28 mouse cellular contexts compared by ENCODE assay signal in the genomic region with DNA sequence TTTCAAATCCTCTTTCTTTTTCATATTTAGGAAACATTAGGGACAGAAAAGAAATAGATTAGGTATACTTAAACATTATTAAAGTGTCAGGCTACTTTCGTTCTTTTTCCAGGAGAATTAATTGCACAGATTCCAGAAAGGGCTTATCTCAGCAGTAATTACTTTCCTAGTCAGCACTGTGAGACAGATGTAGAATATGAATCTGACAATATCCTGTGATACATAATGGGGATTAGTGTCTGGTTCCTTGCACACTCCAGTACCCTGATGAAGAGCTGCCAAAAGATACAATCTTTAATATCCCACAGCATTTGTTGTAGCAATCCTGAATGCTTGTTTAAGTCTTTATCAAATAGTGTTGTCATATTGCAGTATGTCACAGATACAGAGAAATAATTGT.
DNase-seq lines count a peak whose midpoint lies in the region; ATAC-seq lines count a peak whose summit lies in the region.
"Had no signal": no experiment of that assay in that cellular context is flagged by ENCODE, and none has a peak within 500 bp of the region (broad histone marks: within the 10 kb centered on the region; RNA-seq: fewer than 3 reads in every experiment).

No protein-coding gene starts in this region.

- no peaks in the 10 kb centered on the region for H3K9me3 ChIP-seq in forebrain, embryonic 13.5 days (replicated peaks)
- no peaks in the 10 kb centered on the region for H3K9me3 ChIP-seq in forebrain, embryonic 11.5 days (ENCODE audit: control insufficient read depth, low read length)
- no peaks in the 10 kb centered on the region for H3K9me3 ChIP-seq in neural tube, embryonic 14.5 days (ENCODE audit: control insufficient read depth, low read length)
- no peaks in the 10 kb centered on the region for H3K9me3 ChIP-seq in neural tube, embryonic 15.5 days (replicated peaks)
- no peaks in the 10 kb centered on the region for H3K9me3 ChIP-seq in midbrain, embryonic 15.5 days
- H3K9me3 ChIP-seq in kidney, embryonic 16.5 days (ENCODE audit: low read length), result no peaks in the 10 kb centered on the region
- H3K9me3 ChIP-seq: embryonic facial prominence, embryonic 15.5 days; heart, embryonic 12.5 days; intestine, embryonic 15.5 days; limb, embryonic 12.5 days; liver, embryonic 12.5 days had no signal

- H3K4me2 ChIP-seq in forebrain, embryonic 13.5 days, result no peak overlapping the region
- H3K4me2 ChIP-seq in forebrain, embryonic 11.5 days (ENCODE audit: low read depth, low read length, severe bottlenecking), result no peak overlapping the region
- no peak overlapping the region for H3K4me2 ChIP-seq in neural tube, embryonic 14.5 days (ENCODE audit: low read depth, low read length)
- H3K4me2 ChIP-seq in neural tube, embryonic 15.5 days, result no peak overlapping the region
- H3K4me2 ChIP-seq in midbrain, embryonic 15.5 days, result no peak overlapping the region
- H3K4me2 ChIP-seq in kidney, embryonic 16.5 days (replicated peaks; ENCODE audit: low read depth, low read length), result no peak overlapping the region
- H3K4me2 ChIP-seq: embryonic facial prominence, embryonic 15.5 days; heart, embryonic 12.5 days; intestine, embryonic 15.5 days; limb, embryonic 12.5 days; liver, embryonic 12.5 days had no signal

- 25% methylated on average over 1 of the region's 1 CpGs for WGBS in forebrain, embryonic 13.5 days
- 48% methylated on average over 1 of the region's 1 CpGs for WGBS in forebrain, embryonic 11.5 days
- 29% methylated on average over 1 of the region's 1 CpGs for WGBS in neural tube, embryonic 14.5 days
- WGBS in neural tube, embryonic 15.5 days, result 22% methylated on average over 1 of the region's 1 CpGs
- WGBS in midbrain, embryonic 15.5 days, result 18% methylated on average over 1 of the region's 1 CpGs
- WGBS in kidney, embryonic 16.5 days, result 64% methylated on average over 1 of the region's 1 CpGs

- H3K36me3 ChIP-seq in forebrain, embryonic 13.5 days (ENCODE audit: poor library complexity, severe bottlenecking), result no peaks in the 10 kb centered on the region
- H3K36me3 ChIP-seq in forebrain, embryonic 11.5 days (ENCODE audit: control insufficient read depth, insufficient read depth, low read length), result no peaks in the 10 kb centered on the region
- H3K36me3 ChIP-seq in neural tube, embryonic 14.5 days (ENCODE audit: control insufficient read depth, insufficient read depth, low read length), result no peaks in the 10 kb centered on the region
- no peaks in the 10 kb centered on the region for H3K36me3 ChIP-seq in neural tube, embryonic 15.5 days
- H3K36me3 ChIP-seq in midbrain, embryonic 15.5 days (replicated peaks), result no peaks in the 10 kb centered on the region
- H3K36me3 ChIP-seq in kidney, embryonic 16.5 days (ENCODE audit: insufficient read depth, low read length), result no peaks in the 10 kb centered on the region
- H3K36me3 ChIP-seq: embryonic facial prominence, embryonic 15.5 days; heart, embryonic 12.5 days; intestine, embryonic 15.5 days; limb, embryonic 12.5 days; liver, embryonic 12.5 days had no signal

- no peak overlapping the region for H3K9ac ChIP-seq in forebrain, embryonic 13.5 days
- H3K9ac ChIP-seq in forebrain, embryonic 11.5 days (ENCODE audit: low read length), result no peak overlapping the region
- H3K9ac ChIP-seq in neural tube, embryonic 14.5 days (replicated peaks; ENCODE audit: low read depth, low read length), result no peak overlapping the region
- no peak overlapping the region for H3K9ac ChIP-seq in neural tube, embryonic 15.5 days (replicated peaks)
- no peak overlapping the region for H3K9ac ChIP-seq in midbrain, embryonic 15.5 days
- no peak overlapping the region for H3K9ac ChIP-seq in kidney, embryonic 16.5 days (replicated peaks; ENCODE audit: low read length)
- H3K9ac ChIP-seq: embryonic facial prominence, embryonic 15.5 days; heart, embryonic 12.5 days; intestine, embryonic 15.5 days; limb, embryonic 12.5 days; liver, embryonic 12.5 days had no signal

- H3K27ac ChIP-seq in forebrain, embryonic 13.5 days, result no peak overlapping the region
- H3K27ac ChIP-seq in forebrain, embryonic 11.5 days (ENCODE audit: low read depth, low read length), result no peak overlapping the region
- no peak overlapping the region for H3K27ac ChIP-seq in neural tube, embryonic 14.5 days (ENCODE audit: low read depth, low read length)
- H3K27ac ChIP-seq in neural tube, embryonic 15.5 days (replicated peaks), result no peak overlapping the region
- H3K27ac ChIP-seq in midbrain, embryonic 15.5 days, result no peak overlapping the region
- no peak overlapping the region for H3K27ac ChIP-seq in kidney, embryonic 16.5 days (ENCODE audit: low read length)
- H3K27ac ChIP-seq: embryonic facial prominence, embryonic 15.5 days; intestine, embryonic 15.5 days; layer of hippocampus, adult 2 months; limb, embryonic 12.5 days; liver, embryonic 12.5 days had no signal

- H3K27me3 ChIP-seq in forebrain, embryonic 13.5 days, result no peaks in the 10 kb centered on the region
- no peaks in the 10 kb centered on the region for H3K27me3 ChIP-seq in forebrain, embryonic 11.5 days (ENCODE audit: control insufficient read depth, insufficient read depth, low read length)
- no peaks in the 10 kb centered on the region for H3K27me3 ChIP-seq in neural tube, embryonic 14.5 days (ENCODE audit: control insufficient read depth, insufficient read depth, low read length)
- H3K27me3 ChIP-seq in neural tube, embryonic 15.5 days (replicated peaks), result no peaks in the 10 kb centered on the region
- H3K27me3 ChIP-seq in midbrain, embryonic 15.5 days (replicated peaks), result no peaks in the 10 kb centered on the region
- H3K27me3 ChIP-seq in kidney, embryonic 16.5 days (ENCODE audit: insufficient read depth, low read length), result no peaks in the 10 kb centered on the region
- H3K27me3 ChIP-seq: embryonic facial prominence, embryonic 15.5 days; heart, embryonic 12.5 days; intestine, embryonic 15.5 days; limb, embryonic 12.5 days; liver, embryonic 12.5 days; Patski had no signal

- H3K4me1 ChIP-seq in forebrain, embryonic 13.5 days, result no peaks in the 10 kb centered on the region
- H3K4me1 ChIP-seq in forebrain, embryonic 11.5 days (replicated peaks; ENCODE audit: control insufficient read depth, insufficient read depth, low read length), result no peaks in the 10 kb centered on the region
- H3K4me1 ChIP-seq in neural tube, embryonic 14.5 days (ENCODE audit: control insufficient read depth, insufficient read depth, low read length), result no peaks in the 10 kb centered on the region
- no peaks in the 10 kb centered on the region for H3K4me1 ChIP-seq in neural tube, embryonic 15.5 days
- no peaks in the 10 kb centered on the region for H3K4me1 ChIP-seq in midbrain, embryonic 15.5 days
- H3K4me1 ChIP-seq in kidney, embryonic 16.5 days (ENCODE audit: insufficient read depth, low read length), result no peaks in the 10 kb centered on the region
- H3K4me1 ChIP-seq: embryonic facial prominence, embryonic 15.5 days; heart, embryonic 12.5 days; intestine, embryonic 15.5 days; limb, embryonic 12.5 days; liver, embryonic 12.5 days had no signal

- peak; percentile 71; the same call in 1 of the 2 replicates for ATAC-seq in forebrain, embryonic 13.5 days
- ATAC-seq in forebrain, embryonic 11.5 days (replicated peaks; ENCODE audit: low FRiP score), result no peak
- 0 out of 2 replicates have a peak, but pooled peaks have one; percentile 41 for ATAC-seq in neural tube, embryonic 14.5 days (ENCODE audit: low read depth)
- ATAC-seq in neural tube, embryonic 15.5 days (ENCODE audit: low FRiP score), result no peak
- ATAC-seq in midbrain, embryonic 15.5 days (replicated peaks), result peak; percentile 92
- ATAC-seq in kidney, embryonic 16.5 days (ENCODE audit: low FRiP score, low TSS enrichment), result no peak
- ATAC-seq: intestine, embryonic 15.5 days; liver, embryonic 12.5 days; Patski had no signal

- no peak overlapping the region for H3K4me3 ChIP-seq in forebrain, embryonic 13.5 days
- no peak overlapping the region for H3K4me3 ChIP-seq in forebrain, embryonic 11.5 days (ENCODE audit: low read depth, low read length)
- no peak overlapping the region for H3K4me3 ChIP-seq in neural tube, embryonic 14.5 days (ENCODE audit: low read depth, low read length)
- no peak overlapping the region for H3K4me3 ChIP-seq in neural tube, embryonic 15.5 days (replicated peaks)
- H3K4me3 ChIP-seq in midbrain, embryonic 15.5 days, result no peak overlapping the region
- H3K4me3 ChIP-seq in kidney, embryonic 16.5 days (ENCODE audit: low read length), result no peak overlapping the region
- H3K4me3 ChIP-seq: embryonic facial prominence, embryonic 15.5 days; heart, embryonic 12.5 days; intestine, embryonic 15.5 days; layer of hippocampus, adult 2 months; limb, embryonic 12.5 days; liver, embryonic 12.5 days had no signal

- no peak for DNase-seq in forebrain, embryonic 11.5 days (ENCODE audit: low spot score)
- peak; percentile 3 for DNase-seq in retina, postnatal 7 days (ENCODE audit: low read depth, low spot score)
- no peak for DNase-seq in lung, postnatal 4 days
- DNase-seq: cerebellum, adult 2 months; cerebellum, postnatal 25 days; embryo, embryonic 11 days; gastrocnemius, postnatal 10 days; heart, adult 11 months; heart, postnatal 10 days; kidney, adult 8-10 months; kidney, postnatal 14 days; layer of hippocampus, postnatal 36 days; lung, adult 2 months; lung, postnatal 36 days; right cerebral cortex, postnatal 25 days; spleen, adult 18-20 months had no signal

Comparison
In these comparisons a context has a peak if more than half of its experiments do, and no peak if none do; other contexts are left out.
1. ATAC-seq: peak in forebrain, embryonic 13.5 days (single experiment), neural tube, embryonic 14.5 days (single experiment) and midbrain, embryonic 15.5 days (single experiment); none in forebrain, embryonic 11.5 days (single experiment), neural tube, embryonic 15.5 days (single experiment) and kidney, embryonic 16.5 days (single experiment).